ENCODE assay signal across 9 mouse cellular contexts in genomic region chr9:102643071-102643485, GRCm38 (mm10). TPM values are rescaled to one million over a fixed set of nuclear protein-coding genes. Genes with fewer than 3 reads are reported as not detected.
DNase-seq lines count a peak whose midpoint lies in the region; ATAC-seq lines count a peak whose summit lies in the region.
"Had no signal": no experiment of that assay in that cellular context is flagged by ENCODE, and none has a peak within 500 bp of the region (broad histone marks: within the 10 kb centered on the region; RNA-seq: fewer than 3 reads in every experiment).

No protein-coding gene starts in this region.

- H3K36me3 ChIP-seq in heart, embryonic 10.5 days: no peaks in the 10 kb centered on the region
- no peaks in the 10 kb centered on the region for H3K36me3 ChIP-seq in forebrain, embryonic 13.5 days (ENCODE audit: poor library complexity, severe bottlenecking)
- no peaks in the 10 kb centered on the region for H3K36me3 ChIP-seq in intestine, embryonic 16.5 days (ENCODE audit: control insufficient read depth, insufficient read depth, low read length)

- H3K9me3 ChIP-seq in heart, embryonic 10.5 days: no peaks in the 10 kb centered on the region
- H3K9me3 ChIP-seq in forebrain, embryonic 13.5 days (replicated peaks): no peaks in the 10 kb centered on the region
- no peaks in the 10 kb centered on the region for H3K9me3 ChIP-seq in intestine, embryonic 16.5 days (ENCODE audit: control insufficient read depth, low read length)

- no peak for DNase-seq in heart, embryonic 10.5 days (ENCODE audit: low spot score)
- no peak for DNase-seq in heart, adult 8-10 months (ENCODE audit: low spot score)
- peak; percentile 68 for DNase-seq in neural tube, embryonic 10.5 days (ENCODE audit: extremely low spot score, low spot score)
- no peak for DNase-seq in adrenal gland, postnatal 4 days (ENCODE audit: low spot score in 2 of 2)

- ATAC-seq in forebrain, embryonic 13.5 days: peak; percentile 39; the same call in 1 of the 2 replicates
- ATAC-seq in intestine, embryonic 16.5 days: peak; percentile 51
- ATAC-seq in megakaryocyte-erythroid progenitor cell, adult 5-6 weeks (replicated peaks; ENCODE audit: low FRiP score, low TSS enrichment, poor library complexity, severe bottlenecking): no peak
- no peak for ATAC-seq in erythroblast, adult 5-6 weeks (replicated peaks; ENCODE audit: low FRiP score, poor library complexity, severe bottlenecking)

- peak overlapping the region; percentile 88 for H3K27ac ChIP-seq in heart, embryonic 10.5 days
- H3K27ac ChIP-seq in forebrain, embryonic 13.5 days: peak overlapping the region; percentile 85
- peak overlapping the region; percentile 89 for H3K27ac ChIP-seq in intestine, embryonic 16.5 days (ENCODE audit: low read length)

- peak overlapping the region; percentile 44; the same call in 1 of the 2 replicates for H3K4me3 ChIP-seq in heart, embryonic 10.5 days
- H3K4me3 ChIP-seq in forebrain, embryonic 13.5 days: no peak overlapping the region
- no peak overlapping the region for H3K4me3 ChIP-seq in intestine, embryonic 16.5 days (ENCODE audit: low read length)

- peak overlapping the region; percentile 52 for H3K4me2 ChIP-seq in forebrain, embryonic 13.5 days
- no peak overlapping the region for H3K4me2 ChIP-seq in intestine, embryonic 16.5 days (ENCODE audit: low read depth, low read length)

- H3K9ac ChIP-seq in forebrain, embryonic 13.5 days: no peak overlapping the region
- no peak overlapping the region for H3K9ac ChIP-seq in intestine, embryonic 16.5 days (ENCODE audit: low read depth, low read length)

- WGBS in heart, embryonic 10.5 days: 29% methylated on average over 8 of the region's 8 CpGs
- WGBS in forebrain, embryonic 13.5 days: 57% methylated on average over 8 of the region's 8 CpGs
- WGBS in intestine, embryonic 16.5 days: 23% methylated on average over 8 of the region's 8 CpGs

- H3K27me3 ChIP-seq in heart, embryonic 10.5 days (ENCODE audit: insufficient read depth, poor library complexity, severe bottlenecking): no peaks in the 10 kb centered on the region
- H3K27me3 ChIP-seq in forebrain, embryonic 13.5 days: no peaks in the 10 kb centered on the region
- no peaks in the 10 kb centered on the region for H3K27me3 ChIP-seq in intestine, embryonic 16.5 days (replicated peaks; ENCODE audit: control insufficient read depth, insufficient read depth, low read length)
- H3K27me3 ChIP-seq: CH12.LX had no signal

- peaks cover 46% of the 10 kb centered on the region for H3K4me1 ChIP-seq in heart, embryonic 10.5 days
- peaks cover 39% of the 10 kb centered on the region for H3K4me1 ChIP-seq in forebrain, embryonic 13.5 days
- peaks cover 29% of the 10 kb centered on the region for H3K4me1 ChIP-seq in intestine, embryonic 16.5 days (ENCODE audit: control insufficient read depth, insufficient read depth, low read length)

RNA-seq across cellular contexts. Expression of gene Cep63, which starts 16.7 kb away (rescaled TPM):
- 51.9 and 53.4 TPM in 2 replicates for polyA plus RNA-seq in heart, embryonic 10.5 days (2016; fragmentation: Nextera tagmentation; extraction: Ambion mirVana)
- 10 to 100 TPM; 50.0 to 63.2 (median 54.9) TPM for total RNA-seq in heart, adult 8-10 months (2022)
- 55.4 and 57.9 TPM in 2 replicates for polyA plus RNA-seq in forebrain, embryonic 13.5 days (2015; fragmentation: Nextera tagmentation; extraction: Ambion mirVana)
- polyA plus RNA-seq in intestine, embryonic 16.5 days (2015; fragmentation: Nextera tagmentation; extraction: Ambion mirVana): 42.7 and 43.2 TPM in 2 replicates
- total RNA-seq in adrenal gland, postnatal 4 days (2021): 10 to 100 TPM; 41.8 to 47.9 TPM
- 38.6 and 40.1 TPM in 2 replicates for total RNA-seq in megakaryocyte-erythroid progenitor cell, adult 5-6 weeks (2014; fragmentation: Nextera tagmentation)
- 52.7 and 63.8 TPM in 2 replicates for total RNA-seq in megakaryocyte-erythroid progenitor cell, adult 5-6 weeks (2017)
- 4.6 and 10.4 TPM in 2 replicates for total RNA-seq in erythroblast, adult 5-6 weeks (2015; ENCODE audit: low replicate concordance)
- total RNA-seq in erythroblast, adult 5-6 weeks (2017; ENCODE audit: low replicate concordance): 9.9 and 13.9 TPM in 2 replicates

RNA-seq across cellular contexts. Expression of gene Anapc13, which starts 17.0 kb away (rescaled TPM):
- polyA plus RNA-seq in heart, embryonic 10.5 days (2016; fragmentation: Nextera tagmentation; extraction: Ambion mirVana): 183 and 186 TPM in 2 replicates
- total RNA-seq in heart, adult 8-10 months (2022): 100 to 1,000 TPM; 342 to 434 (median 380) TPM
- 191 and 222 TPM in 2 replicates for polyA plus RNA-seq in forebrain, embryonic 13.5 days (2015; fragmentation: Nextera tagmentation; extraction: Ambion mirVana)
- 175 and 183 TPM in 2 replicates for polyA plus RNA-seq in intestine, embryonic 16.5 days (2015; fragmentation: Nextera tagmentation; extraction: Ambion mirVana)
- total RNA-seq in adrenal gland, postnatal 4 days (2021): 100 to 1,000 TPM; 238 to 248 TPM
- 132 and 143 TPM in 2 replicates for total RNA-seq in megakaryocyte-erythroid progenitor cell, adult 5-6 weeks (2014; fragmentation: Nextera tagmentation)
- total RNA-seq in megakaryocyte-erythroid progenitor cell, adult 5-6 weeks (2017): 106 and 202 TPM in 2 replicates
- 5.6 and 42.0 TPM in 2 replicates for total RNA-seq in erythroblast, adult 5-6 weeks (2015; ENCODE audit: low replicate concordance)
- total RNA-seq in erythroblast, adult 5-6 weeks (2017; ENCODE audit: low replicate concordance): 32.8 and 42.3 TPM in 2 replicates

Comparison
In these comparisons a context has a peak if more than half of its experiments do, and no peak if none do; other contexts are left out.
1. ATAC-seq: peak in forebrain, embryonic 13.5 days (single experiment) and intestine, embryonic 16.5 days (single experiment); none in megakaryocyte-erythroid progenitor cell, adult 5-6 weeks (single experiment) and erythroblast, adult 5-6 weeks (single experiment).
2. Peak in every context shown above with its lines, with median percentiles within 50 percentile points of each other: H3K27ac ChIP-seq.